Comparison of ENCODE assay signal across 8 mouse cellular contexts in genomic region chr4:101436761-101437512, GRCm38 (mm10). TPM values are rescaled to one million over a fixed set of nuclear protein-coding genes. Genes with fewer than 3 reads are reported as not detected.
DNase-seq lines count a peak whose midpoint lies in the region; ATAC-seq and TF ChIP-seq lines count a peak whose summit lies in the region.

No protein-coding gene starts in this region.

- H3K4me3 ChIP-seq in intestine, embryonic 16.5 days (ENCODE audit: low read length), result no peak overlapping the region
- no peak overlapping the region for H3K4me3 ChIP-seq in thymus, adult 2 months (ENCODE audit: control insufficient read depth, insufficient read depth, low read length)

- TF ChIP-seq CTCF in thymus, adult 2 months (IDR thresholded peaks at IDR 0.05; ENCODE audit: borderline replicate concordance, control insufficient read depth, extremely low read depth, insufficient read depth, low read length, poor library complexity), result no peak

- H3K27ac ChIP-seq in intestine, embryonic 16.5 days (ENCODE audit: low read length), result no peak overlapping the region
- no peak overlapping the region for H3K27ac ChIP-seq in thymus, adult 2 months (ENCODE audit: control insufficient read depth, insufficient read depth, low read length)

- TF ChIP-seq POLR2A in thymus, adult 2 months (IDR thresholded peaks at IDR 0.05; ENCODE audit: control insufficient read depth, extremely low read depth, insufficient read depth, low read length, poor library complexity), result no peak

- ATAC-seq in intestine, embryonic 16.5 days, result no peak
- no peak for ATAC-seq in megakaryocyte progenitor cell, adult 5-6 weeks (replicated peaks; ENCODE audit: poor library complexity)

- DNase-seq in urinary bladder, postnatal 14 days (ENCODE audit: low spot score), result peak; percentile 25
- no peak for DNase-seq in urinary bladder, adult 18-20 months (ENCODE audit: low spot score in 2 of 2)
- DNase-seq in frontal cortex, postnatal 25 days (ENCODE audit: low spot score in 2 of 2), result peak; percentile 35 to 59
- peak; percentile 66 for DNase-seq in heart, postnatal 25 days (ENCODE audit: low spot score)
- DNase-seq in lung, postnatal 14 days, result peak; percentile 40
- no peak for DNase-seq in thymus, adult 2 months

- no peak overlapping the region for H3K4me2 ChIP-seq in intestine, embryonic 16.5 days (ENCODE audit: low read depth, low read length)

- H3K9me3 ChIP-seq in intestine, embryonic 16.5 days (ENCODE audit: control insufficient read depth, low read length), result no peaks in the 10 kb centered on the region

- peaks cover 13% of the 10 kb centered on the region for H3K4me1 ChIP-seq in intestine, embryonic 16.5 days (ENCODE audit: control insufficient read depth, insufficient read depth, low read length)
- H3K4me1 ChIP-seq in thymus, adult 2 months (replicated peaks; ENCODE audit: control insufficient read depth, insufficient read depth, low read length), result peaks cover 18% of the 10 kb centered on the region

- intact Hi-C loops in heart, postnatal 25 days (cut with DNase I), result no loop called here

- H3K27me3 ChIP-seq in intestine, embryonic 16.5 days (replicated peaks; ENCODE audit: control insufficient read depth, insufficient read depth, low read length), result no peaks in the 10 kb centered on the region
- no peaks in the 10 kb centered on the region for H3K27me3 ChIP-seq in thymus, adult 2 months (ENCODE audit: control insufficient read depth, insufficient read depth, low read length)

- no peaks in the 10 kb centered on the region for H3K36me3 ChIP-seq in intestine, embryonic 16.5 days (ENCODE audit: control insufficient read depth, insufficient read depth, low read length)
- H3K36me3 ChIP-seq in thymus, adult 2 months (ENCODE audit: control insufficient read depth, insufficient read depth, low read length), result no peaks in the 10 kb centered on the region

- H3K9ac ChIP-seq in intestine, embryonic 16.5 days (ENCODE audit: low read depth, low read length), result no peak overlapping the region

- WGBS in intestine, embryonic 16.5 days, result 73% methylated on average over 8 of the region's 8 CpGs
- WGBS in thymus, adult 2 months, result 89% methylated on average over 8 of the region's 8 CpGs

RNA-seq across cellular contexts. Expression of gene Ak4, which starts 17.9 kb away (rescaled TPM):
- 10 to 100 TPM; 27.7 to 27.8 TPM for total RNA-seq in heart, postnatal 25 days (2021)
- polyA plus RNA-seq in intestine, embryonic 16.5 days (2015; fragmentation: Nextera tagmentation; extraction: Ambion mirVana), result 18.9 and 19.9 TPM in 2 replicates
- polyA plus RNA-seq in thymus, adult 2 months (2012; rRNA removed), result 0.71 and 1.5 TPM in 2 replicates
- 11.9 and 13.5 TPM in 2 replicates for total RNA-seq in megakaryocyte progenitor cell, adult 5-6 weeks (2015)
- 20.3 and 23.2 TPM in 2 replicates for total RNA-seq in megakaryocyte progenitor cell, adult 5-6 weeks (2017)

RNA-seq across cellular contexts. Expression of gene Dnajc6, which starts 59.5 kb away (rescaled TPM):
- under 1 TPM; 0.42 to 0.56 TPM for total RNA-seq in heart, postnatal 25 days (2021)
- 1.1 and 1.3 TPM in 2 replicates for polyA plus RNA-seq in intestine, embryonic 16.5 days (2015; fragmentation: Nextera tagmentation; extraction: Ambion mirVana)
- 29.6 and 31.9 TPM in 2 replicates for polyA plus RNA-seq in thymus, adult 2 months (2012; rRNA removed)
- 15.7 and 22.1 TPM in 2 replicates for total RNA-seq in megakaryocyte progenitor cell, adult 5-6 weeks (2015)
- 17.6 and 21.6 TPM in 2 replicates for total RNA-seq in megakaryocyte progenitor cell, adult 5-6 weeks (2017)

Comparison
In these comparisons a context has a peak if more than half of its experiments do, and no peak if none do; other contexts are left out.
1. DNase-seq: peak in urinary bladder, postnatal 14 days (single experiment), frontal cortex, postnatal 25 days (2 of 2), heart, postnatal 25 days (single experiment) and lung, postnatal 14 days (single experiment); none in urinary bladder, adult 18-20 months (0 of 2) and thymus, adult 2 months (single experiment).
2. RNA of gene Dnajc6, which starts 59.5 kb away (total RNA-seq): 15.7 to 22.1 TPM in megakaryocyte progenitor cell, adult 5-6 weeks; 0.42 to 0.56 TPM in heart, postnatal 25 days; every median in the first group is over 10 times any median in the second.